Mouse (Mus musculus) testis, adult 2 months (tissue): ENCODE measurements around the gene Wasf1. TPM values are rescaled to one million over a fixed set of nuclear protein-coding genes. Genes with fewer than 3 reads are reported as not detected.

ENCODE experiments used
- H3K27ac ChIP-seq: fragments of 200-500 bp; 2 replicates; pipeline ENCODE4 v1.5.1; 2012; ENCODE audit warnings: low read depth, low read length; ENCODE audit not compliant: control insufficient read depth, insufficient read depth
- H3K27me3 ChIP-seq: fragments of 200-500 bp; 2 replicates; pipeline ENCODE4 v1.6.1; 2012; ENCODE audit warnings: mild to moderate bottlenecking, low read length, moderate library complexity; ENCODE audit not compliant: control insufficient read depth, insufficient read depth
- H3K36me3 ChIP-seq: fragments of 200-500 bp; 2 replicates; pipeline ENCODE4 v1.6.1; 2012; ENCODE audit warnings: mild to moderate bottlenecking, low read length; ENCODE audit not compliant: control insufficient read depth, insufficient read depth
- H3K4me1 ChIP-seq: fragments of 200-500 bp; 2 replicates; pipeline ENCODE4 v1.6.1; 2012; ENCODE audit warnings: low read length; ENCODE audit not compliant: control insufficient read depth, insufficient read depth
- H3K4me3 ChIP-seq: fragments of 200-500 bp; 2 replicates; pipeline ENCODE4 v1.5.1; 2012; ENCODE audit warnings: low read depth, mild to moderate bottlenecking, low read length, moderate library complexity, mixed read lengths; ENCODE audit not compliant: control insufficient read depth
- CTCF ChIP-seq: fragments of 200-500 bp; IDR thresholded peaks from 2 replicates; pipeline ENCODE4 v1.5.1; 2012; ENCODE audit warnings: low read depth, mild to moderate bottlenecking, inconsistent platforms, low read length, moderate library complexity; ENCODE audit not compliant: control insufficient read depth, insufficient read depth, insufficient replicate concordance
- POLR2A ChIP-seq: fragments of 200-500 bp; IDR thresholded peaks from 2 replicates; pipeline ENCODE4 v1.6.1; 2012; ENCODE audit warnings: low read depth, mild to moderate bottlenecking, inconsistent platforms, low read length, moderate library complexity; ENCODE audit not compliant: control insufficient read depth
- polyA plus RNA-seq: library from polyadenylated mRNA; depleted of rRNA; stranded (reverse); fragments of >200 nt; gene quantifications from 2 replicates; pipeline ENCODE4 v1.2.3, GENCODE M21; 2012

The Wasf1 gene
- polyA plus RNA-seq, 1 experiment, result 11.4 TPM

DNA sequence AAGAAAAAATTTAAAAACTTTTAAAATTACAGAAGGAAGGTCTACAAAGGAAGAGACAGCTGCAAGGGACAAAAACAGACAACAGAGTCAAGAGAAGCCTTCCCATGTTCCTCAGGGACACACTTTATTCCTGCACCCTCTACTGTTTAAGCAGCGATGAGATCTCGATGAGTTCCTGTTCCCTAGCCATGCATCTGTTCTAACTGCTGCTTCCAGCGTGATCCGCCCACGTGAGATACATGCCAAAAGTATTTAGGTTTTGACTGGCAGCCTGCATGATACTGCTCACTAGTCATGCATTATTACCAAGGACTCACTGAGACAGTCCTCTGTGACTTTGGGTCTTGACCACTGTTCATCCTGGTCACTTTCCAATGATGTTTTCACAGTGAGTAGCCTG is 72.9 kb downstream of the Wasf1 start:
- no peaks in the 10 kb centered on the region for H3K27me3 ChIP-seq
- H3K4me3 ChIP-seq, result no peak overlapping the region
- no peaks in the 10 kb centered on the region for H3K36me3 ChIP-seq
- H3K27ac ChIP-seq, result no peak overlapping the region
- TF ChIP-seq CTCF (no peak), POLR2A (no peak)
- H3K4me1 ChIP-seq, result no peaks in the 10 kb centered on the region

DNA sequence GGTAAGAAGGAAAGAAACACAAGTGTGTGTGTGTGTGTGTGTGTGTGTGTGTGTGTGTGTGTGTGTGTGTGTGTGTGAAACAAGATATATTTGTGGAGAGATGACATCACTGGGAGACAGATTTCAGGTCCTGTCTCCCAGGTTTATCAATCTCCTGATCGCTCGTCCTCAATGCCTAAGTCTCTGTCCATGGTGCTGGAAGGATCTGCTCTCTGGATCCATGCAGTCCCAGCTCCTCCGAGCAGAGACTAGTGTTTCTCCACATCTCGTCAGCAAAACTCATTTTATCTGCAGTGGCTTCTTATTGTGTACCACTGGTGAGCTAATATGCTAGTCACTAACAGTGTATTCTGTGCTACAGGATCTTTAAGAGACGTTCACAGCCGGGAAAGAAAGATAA is 78.1 kb downstream of the Wasf1 start:
- Histone ChIP-seq H3K4me3 (no peak overlapping the region), H3K4me1 (no peaks in the 10 kb centered on the region), H3K36me3 (no peaks in the 10 kb centered on the region), H3K27ac (no peak overlapping the region), H3K27me3 (no peaks in the 10 kb centered on the region)
- no peak for TF ChIP-seq CTCF
- no peak for TF ChIP-seq POLR2A

DNA sequence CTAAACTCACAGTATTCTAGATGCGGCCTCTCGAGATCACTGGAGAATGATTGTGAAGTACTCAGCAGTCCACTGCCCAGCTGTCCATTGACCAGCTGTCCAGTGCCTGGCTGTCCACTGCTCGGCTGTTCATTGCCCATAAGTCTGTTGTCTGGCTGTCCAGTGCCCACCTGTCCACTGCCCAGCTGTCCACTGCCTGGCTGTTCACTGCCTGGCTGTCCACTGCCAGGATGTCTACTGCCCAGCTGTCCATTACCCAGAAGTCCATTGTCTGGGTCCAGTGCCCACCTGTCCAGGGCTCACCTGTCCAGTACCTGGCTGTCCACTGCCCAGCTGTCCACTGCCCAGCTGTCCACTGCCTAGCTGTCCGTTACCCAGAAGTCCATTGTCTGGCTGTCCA is 78.7 kb downstream of the Wasf1 start:
- TF ChIP-seq POLR2A, result no peak
- TF ChIP-seq CTCF, result no peak
- H3K27me3 ChIP-seq, result no peaks in the 10 kb centered on the region
- no peaks in the 10 kb centered on the region for H3K4me1 ChIP-seq
- H3K27ac ChIP-seq, result no peak overlapping the region
- no peak overlapping the region for H3K4me3 ChIP-seq
- no peaks in the 10 kb centered on the region for H3K36me3 ChIP-seq

DNA sequence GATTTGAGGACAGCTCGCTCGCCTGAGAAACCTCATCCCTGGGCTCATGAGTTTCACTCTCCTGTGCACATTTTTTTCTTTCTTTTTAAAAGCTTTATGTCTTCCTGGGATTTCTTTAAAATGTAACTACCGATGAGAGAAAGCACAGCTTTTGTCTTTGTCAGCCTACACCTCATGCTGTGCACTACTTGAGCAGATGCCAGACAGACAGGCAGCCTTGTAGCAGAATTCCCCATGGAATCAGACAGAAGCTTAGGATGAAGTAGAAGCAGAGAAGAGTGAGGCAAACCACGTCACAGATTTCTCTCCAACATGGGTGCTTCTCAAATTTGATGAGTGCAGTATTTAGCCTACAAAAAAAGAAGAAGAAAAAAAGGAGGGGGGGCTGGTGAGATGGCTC is 81.3 kb downstream of the Wasf1 start:
- Histone ChIP-seq H3K4me1 (peaks cover 4% of the 10 kb centered on the region), H3K27ac (no peak overlapping the region), H3K36me3 (no peaks in the 10 kb centered on the region), H3K4me3 (no peak overlapping the region), H3K27me3 (no peaks in the 10 kb centered on the region)
- TF ChIP-seq POLR2A (no peak), CTCF (no peak)

DNA sequence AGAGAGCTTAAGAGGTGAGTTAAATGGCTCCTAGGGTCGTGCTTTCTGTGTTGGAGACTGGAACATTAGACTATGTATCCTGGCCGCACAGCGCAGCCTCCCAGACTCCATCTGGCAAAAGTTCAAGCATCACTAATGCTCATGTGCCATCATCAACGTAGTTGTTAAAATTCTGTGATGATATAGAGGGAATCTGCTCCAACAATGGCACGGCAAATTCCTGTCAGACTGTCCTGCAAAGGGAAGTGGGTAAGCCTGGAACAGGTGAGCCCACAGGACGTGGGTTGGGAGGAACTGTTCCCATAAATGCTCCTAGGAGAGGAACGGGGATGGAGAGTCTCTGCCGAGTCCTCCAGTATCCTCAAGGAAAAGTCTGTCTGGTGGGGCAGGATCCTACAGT is 85.3 kb downstream of the Wasf1 start:
- no peaks in the 10 kb centered on the region for H3K27me3 ChIP-seq
- H3K27ac ChIP-seq, result no peak overlapping the region
- TF ChIP-seq POLR2A (no peak), CTCF (no peak)
- no peak overlapping the region for H3K4me3 ChIP-seq
- H3K36me3 ChIP-seq, result no peaks in the 10 kb centered on the region
- H3K4me1 ChIP-seq, result peaks cover 5% of the 10 kb centered on the region

- Histone ChIP-seq H3K27ac (no peak overlapping the region), H3K4me1 (peaks cover 5% of the 10 kb centered on the region), H3K4me3 (no peak overlapping the region), H3K36me3 (no peaks in the 10 kb centered on the region), H3K27me3 (no peaks in the 10 kb centered on the region)
- TF ChIP-seq CTCF, result no peak
- TF ChIP-seq POLR2A, result no peak
These were observed 86.2 kb downstream of the Wasf1 start for GRCm38 (mm10) chr10:40969372-40970033.

GRCm38 (mm10) chr10:40970601-40971245 is 87.4 kb downstream of the Wasf1 start:
- Histone ChIP-seq H3K36me3 (no peaks in the 10 kb centered on the region), H3K27me3 (no peaks in the 10 kb centered on the region), H3K4me3 (no peak overlapping the region), H3K4me1 (peaks cover 5% of the 10 kb centered on the region), H3K27ac (no peak overlapping the region)
- TF ChIP-seq POLR2A, result no peak
- no peak for TF ChIP-seq CTCF
